Mouse (Mus musculus): Measurements from ENCODE around the gene Msantd2. TPM values are rescaled to one million over a fixed set of nuclear protein-coding genes. Genes with fewer than 3 reads are reported as not detected.

Msantd2 gene
- polyA plus RNA-seq, 1 experiment from 2014 or later = 33.4 TPM

DNA sequence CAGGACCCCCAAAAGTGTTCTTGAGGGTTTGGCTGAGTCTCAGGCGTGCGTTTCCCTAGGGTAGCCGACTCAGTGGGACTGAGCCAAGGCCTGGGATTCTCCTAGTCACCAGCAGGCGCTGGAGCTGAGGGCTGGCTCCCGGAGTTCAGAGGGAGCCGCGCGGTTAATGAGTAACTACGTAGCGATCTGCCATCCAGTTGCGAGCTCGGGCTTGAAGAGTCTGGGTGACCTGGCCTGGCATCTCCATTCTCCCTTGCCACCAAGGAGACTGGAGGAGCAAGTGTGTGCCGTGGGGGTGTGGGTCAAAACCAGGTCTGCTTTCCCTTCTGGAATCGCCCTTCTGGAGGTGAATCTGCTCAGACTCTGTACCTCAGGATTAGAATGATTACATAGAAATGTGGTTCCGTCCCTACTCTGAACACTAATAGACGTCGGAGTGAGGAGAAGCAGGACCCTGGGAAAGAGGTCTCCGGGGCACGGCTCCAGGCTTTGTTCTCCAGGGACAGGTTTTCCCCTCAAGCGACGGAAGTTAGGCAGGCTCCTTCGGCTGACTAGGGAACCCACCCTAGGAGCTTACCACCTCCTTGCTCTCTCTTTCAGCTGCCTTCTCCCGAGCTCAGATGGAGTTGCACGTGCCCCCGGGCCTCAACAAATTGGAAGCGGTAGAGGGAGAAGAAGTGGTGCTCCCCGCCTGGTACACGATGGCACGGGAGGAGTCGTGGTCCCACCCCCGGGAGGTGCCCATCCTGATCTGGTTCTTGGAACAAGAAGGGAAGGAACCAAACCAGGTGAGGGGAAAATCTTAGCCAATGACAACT lies 42.0 kb downstream of the Msantd2 start:
- Histone ChIP-seq H3K4me1 (replicated peaks) (peaks cover 38% of the 10 kb centered on the region), H3K27ac (replicated peaks) (peak overlapping the region; percentile 64), H3K9ac (peak overlapping the region; percentile 56), H3K4me2 (peak overlapping the region; percentile 62), H3K27me3 (peaks cover 70% of the 10 kb centered on the region), H3K36me3 (0 out of 2 replicates have a peak, but pooled peaks cover 9% of the 10 kb centered on the region), H3K4me3 (peak overlapping the region; percentile 38), H3K9me3 (no peaks in the 10 kb centered on the region)
- under 1% methylated on average over 31 of the region's 31 CpGs for WGBS
- ATAC-seq (ENCODE audit: low read depth) = peak; percentile 51; the same call in 1 of the 2 replicates

GRCm38 (mm10) chr9:37536851-37537250 lies 47.7 kb downstream of the Msantd2 start:
- no peak overlapping the region for H3K4me3 ChIP-seq
- H3K27ac ChIP-seq (replicated peaks) = no peak overlapping the region
- H3K9me3 ChIP-seq = no peaks in the 10 kb centered on the region
- no peak overlapping the region for H3K4me2 ChIP-seq
- H3K27me3 ChIP-seq = peaks cover 23% of the 10 kb centered on the region
- no peak overlapping the region for H3K9ac ChIP-seq
- no peak for ATAC-seq (ENCODE audit: low read depth)
- H3K4me1 ChIP-seq (replicated peaks) = no peaks in the 10 kb centered on the region
- WGBS = 83% methylated on average over 4 of the region's 4 CpGs
- H3K36me3 ChIP-seq = 0 out of 2 replicates have a peak, but pooled peaks cover 6% of the 10 kb centered on the region

- ATAC-seq (ENCODE audit: low read depth) = no peak
- no peaks in the 10 kb centered on the region for H3K4me1 ChIP-seq (replicated peaks)
- no peaks in the 10 kb centered on the region for H3K9me3 ChIP-seq
- H3K27me3 ChIP-seq = peaks cover 25% of the 10 kb centered on the region
- 78% methylated on average over 5 of the region's 5 CpGs for WGBS
- 0 out of 2 replicates have a peak, but pooled peaks cover 6% of the 10 kb centered on the region for H3K36me3 ChIP-seq
- H3K27ac ChIP-seq (replicated peaks) = no peak overlapping the region
- no peak overlapping the region for H3K4me3 ChIP-seq
- no peak overlapping the region for H3K9ac ChIP-seq
- no peak overlapping the region for H3K4me2 ChIP-seq
These were observed 48.6 kb downstream of the Msantd2 start for GRCm38 (mm10) chr9:37537658-37538250.

GRCm38 (mm10) chr9:37539170-37540025 lies 50.3 kb downstream of the Msantd2 start, which contains the start of gene Vsig2:
Vsig2 (plus strand) TSS chr9:37539255.
- Histone ChIP-seq H3K9ac (no peak within 1 kb of the TSS), H3K4me2 (no peak within 1 kb of the TSS), H3K36me3 (0 out of 2 replicates have a peak, but pooled peaks cover 2% of the 10 kb centered on the region), H3K4me3 (no peak within 1 kb of the TSS), H3K9me3 (no peaks in the 10 kb centered on the region), H3K4me1 (replicated peaks) (peaks cover 4% of the 10 kb centered on the region), H3K27ac (replicated peaks) (no peak within 1 kb of the TSS), H3K27me3 (peaks cover 36% of the 10 kb centered on the region)
- no peak for ATAC-seq (ENCODE audit: low read depth)
- WGBS = 47% methylated on average over 23 of the region's 23 CpGs

DNA sequence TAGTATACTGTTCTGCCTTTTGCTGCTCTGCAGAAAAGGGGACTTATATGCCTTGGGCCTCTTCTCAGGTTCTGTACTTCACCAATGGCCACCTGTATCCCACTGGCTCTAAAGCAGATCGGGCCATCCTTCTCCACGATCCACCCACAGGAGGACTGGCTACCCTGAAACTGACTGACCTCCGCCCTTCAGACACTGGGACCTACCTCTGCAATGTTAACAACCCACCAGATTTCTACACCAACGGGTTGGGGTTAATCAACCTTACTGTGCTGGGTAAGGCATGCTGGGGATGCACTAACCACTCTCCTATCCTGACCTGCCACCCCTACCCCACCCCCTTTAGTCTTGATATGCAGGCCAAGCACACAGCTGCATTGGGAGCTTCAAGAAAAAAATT lies 51.1 kb downstream of the Msantd2 start:
- ATAC-seq (ENCODE audit: low read depth) = no peak
- Histone ChIP-seq H3K27me3 (peaks cover 41% of the 10 kb centered on the region), H3K27ac (replicated peaks) (no peak overlapping the region), H3K9ac (no peak overlapping the region), H3K9me3 (no peaks in the 10 kb centered on the region), H3K36me3 (no peaks in the 10 kb centered on the region), H3K4me3 (no peak overlapping the region), H3K4me2 (no peak overlapping the region), H3K4me1 (replicated peaks) (peaks cover 12% of the 10 kb centered on the region)
- 86% methylated on average over 4 of the region's 4 CpGs for WGBS

DNA sequence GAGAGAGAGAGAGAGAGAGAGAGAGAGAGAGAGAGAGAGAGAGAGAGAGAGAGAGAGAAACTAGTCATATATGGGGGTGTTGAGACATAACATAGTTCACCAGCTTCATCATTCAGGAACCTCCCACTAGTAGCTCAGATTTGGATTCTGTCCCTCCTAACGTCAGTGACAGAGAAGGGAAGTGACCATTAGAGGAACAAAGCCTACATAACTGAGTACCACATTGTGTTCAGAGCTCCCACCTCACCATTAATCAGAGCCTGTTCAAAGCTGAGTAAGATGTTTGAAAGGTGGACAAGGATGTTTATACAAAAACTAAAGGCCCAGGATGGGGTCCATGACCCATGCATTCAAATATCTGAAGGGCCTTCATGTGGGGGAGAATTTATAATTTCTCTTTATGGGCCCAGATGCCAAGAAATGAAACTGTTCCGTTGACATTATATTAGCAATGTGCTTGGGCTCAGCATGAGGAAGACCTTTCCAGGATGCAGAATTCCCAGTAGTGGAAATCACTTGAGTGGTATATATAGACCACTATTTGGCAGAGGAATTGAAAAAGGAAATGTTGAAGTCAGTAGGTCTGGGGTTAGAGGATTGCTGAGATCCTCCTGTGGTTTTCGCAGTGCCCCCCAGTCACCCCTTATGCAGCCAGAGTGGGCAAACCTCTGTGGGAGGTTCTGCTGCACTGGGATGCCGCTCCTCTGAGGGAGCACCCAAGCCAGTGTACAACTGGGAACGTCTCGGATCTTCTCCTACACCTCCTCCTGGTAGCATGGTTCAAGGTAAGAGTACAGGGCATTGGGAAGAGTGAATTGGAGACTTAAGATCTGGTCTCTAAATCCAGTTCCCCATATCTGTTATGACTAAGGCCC lies 51.8 kb downstream of the Msantd2 start:
- no peak overlapping the region for H3K4me3 ChIP-seq
- H3K36me3 ChIP-seq = no peaks in the 10 kb centered on the region
- peaks cover 49% of the 10 kb centered on the region for H3K27me3 ChIP-seq
- WGBS = 79% methylated on average over 6 of the region's 6 CpGs
- no peaks in the 10 kb centered on the region for H3K9me3 ChIP-seq
- no peak overlapping the region for H3K4me2 ChIP-seq
- peaks cover 19% of the 10 kb centered on the region for H3K4me1 ChIP-seq (replicated peaks)
- no peak overlapping the region for H3K9ac ChIP-seq
- ATAC-seq (ENCODE audit: low read depth) = no peak
- no peak overlapping the region for H3K27ac ChIP-seq (replicated peaks)

DNA sequence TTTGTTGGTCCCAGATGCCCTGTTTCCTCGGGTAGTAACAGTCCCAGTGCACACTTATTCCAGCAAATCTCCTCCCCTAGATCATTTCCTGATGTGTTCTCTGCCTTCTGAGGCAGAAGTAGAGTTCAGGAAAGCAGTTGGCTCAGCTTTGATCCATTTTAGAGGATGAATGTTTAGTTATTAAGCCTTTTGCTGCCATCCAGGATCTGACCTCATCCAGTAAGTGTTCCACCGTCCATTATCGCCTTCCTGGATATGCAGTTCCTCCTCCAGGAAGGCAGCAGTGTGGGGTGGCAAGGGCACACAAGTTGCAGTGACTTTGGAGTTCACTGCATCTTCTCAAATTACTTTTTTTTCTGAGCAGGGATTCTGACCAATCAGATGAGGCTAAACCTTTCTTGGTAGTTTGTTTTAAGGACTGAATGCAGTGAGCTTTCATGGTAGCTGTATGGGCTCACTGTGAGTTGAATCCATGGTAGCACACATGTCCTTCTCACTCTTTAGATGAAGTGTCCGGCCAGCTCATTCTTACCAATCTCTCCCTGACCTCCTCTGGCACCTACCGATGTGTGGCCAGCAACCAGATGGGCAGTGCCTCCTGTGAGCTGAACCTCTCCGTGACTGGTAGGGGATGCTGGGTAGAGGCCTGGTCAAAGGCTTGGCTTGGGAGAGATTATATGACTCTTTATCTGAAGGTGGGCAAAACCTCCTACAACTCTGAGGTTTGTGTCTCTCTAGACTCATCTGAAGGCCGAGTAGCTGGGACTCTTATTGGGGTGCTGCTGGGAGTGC lies 52.9 kb downstream of the Msantd2 start:
- no peak for ATAC-seq (ENCODE audit: low read depth)
- Histone ChIP-seq H3K9me3 (no peaks in the 10 kb centered on the region), H3K9ac (no peak overlapping the region), H3K4me3 (no peak overlapping the region), H3K27me3 (peaks cover 60% of the 10 kb centered on the region), H3K4me1 (replicated peaks) (peaks cover 19% of the 10 kb centered on the region), H3K27ac (replicated peaks) (no peak overlapping the region), H3K4me2 (no peak overlapping the region), H3K36me3 (no peaks in the 10 kb centered on the region)
- 70% methylated on average over 7 of the region's 7 CpGs for WGBS

GRCm38 (mm10) chr9:37543869-37544440 lies 54.8 kb downstream of the Msantd2 start:
- peak overlapping the region; percentile 33 for H3K4me3 ChIP-seq
- WGBS = 25% methylated on average over 12 of the region's 12 CpGs
- no peak for ATAC-seq (ENCODE audit: low read depth)
- no peaks in the 10 kb centered on the region for H3K9me3 ChIP-seq
- H3K4me1 ChIP-seq (replicated peaks) = peaks cover 19% of the 10 kb centered on the region
- H3K36me3 ChIP-seq = no peaks in the 10 kb centered on the region
- no peak overlapping the region for H3K27ac ChIP-seq (replicated peaks)
- H3K4me2 ChIP-seq = peak overlapping the region; percentile 53
- peaks cover 71% of the 10 kb centered on the region for H3K27me3 ChIP-seq
- no peak overlapping the region for H3K9ac ChIP-seq

GRCm38 (mm10) chr9:37544447-37545165 lies 55.5 kb downstream of the Msantd2 start:
- H3K36me3 ChIP-seq = no peaks in the 10 kb centered on the region
- peak overlapping the region; percentile 49 for H3K9ac ChIP-seq
- no peaks in the 10 kb centered on the region for H3K9me3 ChIP-seq
- H3K27me3 ChIP-seq = peaks cover 77% of the 10 kb centered on the region
- H3K4me1 ChIP-seq (replicated peaks) = peaks cover 19% of the 10 kb centered on the region
- 2% methylated on average over 29 of the region's 29 CpGs for WGBS
- peak overlapping the region; percentile 33 for H3K4me3 ChIP-seq
- peak; percentile 44 for ATAC-seq (ENCODE audit: low read depth)
- H3K4me2 ChIP-seq = peak overlapping the region; percentile 53
- H3K27ac ChIP-seq (replicated peaks) = no peak overlapping the region

- Histone ChIP-seq H3K4me3 (peak overlapping the region; percentile 33), H3K36me3 (no peaks in the 10 kb centered on the region), H3K9ac (peak overlapping the region; percentile 49), H3K27ac (replicated peaks) (no peak overlapping the region), H3K4me2 (peak overlapping the region; percentile 53), H3K27me3 (peaks cover 82% of the 10 kb centered on the region), H3K4me1 (replicated peaks) (peaks cover 19% of the 10 kb centered on the region), H3K9me3 (no peaks in the 10 kb centered on the region)
- peak; percentile 56 for ATAC-seq (ENCODE audit: low read depth)
- 5% methylated on average over 17 of the region's 17 CpGs for WGBS
These were observed 56.1 kb downstream of the Msantd2 start for GRCm38 (mm10) chr9:37545166-37545610.

Data from neural tube, embryonic 13.5 days (tissue).